Comparison of ENCODE assay signal across 13 mouse cellular contexts in the genomic region with DNA sequence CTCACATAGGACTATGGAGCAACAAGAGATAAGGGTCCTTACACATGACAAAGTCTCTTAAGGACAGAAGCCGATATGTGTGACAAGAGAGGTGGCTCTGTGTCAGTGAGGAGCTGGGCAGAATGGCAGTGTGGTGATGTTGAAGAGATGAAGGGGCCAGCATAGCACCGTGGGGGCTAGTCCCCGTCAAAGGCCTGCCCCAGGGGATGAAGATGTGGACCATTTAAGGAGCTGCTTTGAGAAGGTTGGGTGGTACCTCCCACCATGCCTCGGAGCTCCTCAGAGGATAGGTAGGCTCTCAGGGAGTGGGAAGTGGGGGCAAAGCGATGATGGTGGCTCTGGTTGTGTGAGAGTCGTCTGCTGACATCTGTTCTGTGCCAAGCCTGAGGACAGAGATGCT. TPM values are rescaled to one million over a fixed set of nuclear protein-coding genes. Genes with fewer than 3 reads are reported as not detected.
DNase-seq lines count a peak whose midpoint lies in the region; ATAC-seq and TF ChIP-seq lines count a peak whose summit lies in the region.
"Had no signal": no experiment of that assay in that cellular context is flagged by ENCODE, and none has a peak within 500 bp of the region (broad histone marks: within the 10 kb centered on the region; RNA-seq: fewer than 3 reads in every experiment).

No protein-coding gene starts in this region.

- TF ChIP-seq CTCF in stomach, postnatal 0 days (IDR thresholded peaks at IDR 0.05; ENCODE audit: low read depth), result no peak

- WGBS in kidney, embryonic 16.5 days, result 79% methylated on average over 6 of the region's 6 CpGs
- WGBS in stomach, embryonic 15.5 days, result 85% methylated on average over 6 of the region's 6 CpGs
- 89% methylated on average over 6 of the region's 6 CpGs for WGBS in stomach, postnatal 0 days

- H3K9me3 ChIP-seq in kidney, embryonic 16.5 days (ENCODE audit: low read length), result no peaks in the 10 kb centered on the region
- no peaks in the 10 kb centered on the region for H3K9me3 ChIP-seq in stomach, embryonic 15.5 days
- no peaks in the 10 kb centered on the region for H3K9me3 ChIP-seq in stomach, postnatal 0 days (ENCODE audit: control insufficient read depth, low read length)
- H3K9me3 ChIP-seq: embryonic facial prominence, embryonic 13.5 days; hindbrain, embryonic 15.5 days had no signal

- H3K4me2 ChIP-seq in kidney, embryonic 16.5 days (replicated peaks; ENCODE audit: low read depth, low read length), result no peak overlapping the region
- no peak overlapping the region for H3K4me2 ChIP-seq in stomach, embryonic 15.5 days
- no peak overlapping the region for H3K4me2 ChIP-seq in stomach, postnatal 0 days (replicated peaks; ENCODE audit: low read depth)
- H3K4me2 ChIP-seq: forebrain, embryonic 12.5 days; hindbrain, embryonic 15.5 days had no signal

- intact Hi-C loops in heart, postnatal 14 days (cut with DNase I), result loop anchor here (5.0 kb wide), 1 partner anchor 41 kb away; the partner anchor contains the start of gene Pcsk6

- peak; percentile 93 for DNase-seq in heart, adult 11 months
- no peak for DNase-seq in heart, postnatal 14 days
- no peak for DNase-seq in kidney, adult 8-10 months
- DNase-seq in stomach, postnatal 0 days (ENCODE audit: low spot score), result no peak
- DNase-seq: adrenal gland, postnatal 14 days had no signal

- no peak for ATAC-seq in kidney, embryonic 16.5 days (ENCODE audit: low FRiP score, low TSS enrichment)
- no peak for ATAC-seq in stomach, embryonic 15.5 days (ENCODE audit: insufficient read depth, low FRiP score, low read depth)
- no peak for ATAC-seq in stomach, postnatal 0 days (ENCODE audit: low FRiP score, low TSS enrichment)
- ATAC-seq: activated CD4-positive, CD25-positive, alpha-beta regulatory T cell, adult 4 months; Patski had no signal

- H3K4me1 ChIP-seq in kidney, embryonic 16.5 days (ENCODE audit: insufficient read depth, low read length), result peaks cover 22% of the 10 kb centered on the region
- peaks cover 14% of the 10 kb centered on the region for H3K4me1 ChIP-seq in stomach, embryonic 15.5 days
- 0 out of 2 replicates have a peak, but pooled peaks cover 3% of the 10 kb centered on the region for H3K4me1 ChIP-seq in stomach, postnatal 0 days (replicated peaks; ENCODE audit: control insufficient read depth, insufficient read depth)

- H3K36me3 ChIP-seq in kidney, embryonic 16.5 days (ENCODE audit: insufficient read depth, low read length), result no peaks in the 10 kb centered on the region
- no peaks in the 10 kb centered on the region for H3K36me3 ChIP-seq in stomach, embryonic 15.5 days
- no peaks in the 10 kb centered on the region for H3K36me3 ChIP-seq in stomach, postnatal 0 days (ENCODE audit: control insufficient read depth, insufficient read depth, low read length)
- H3K36me3 ChIP-seq: embryonic facial prominence, embryonic 13.5 days; forebrain, embryonic 12.5 days; hindbrain, embryonic 15.5 days had no signal

- H3K27ac ChIP-seq in kidney, embryonic 16.5 days (ENCODE audit: low read length), result peak overlapping the region; percentile 70
- H3K27ac ChIP-seq in stomach, embryonic 15.5 days, result peak overlapping the region; percentile 68; the same call in 1 of the 2 replicates
- H3K27ac ChIP-seq in stomach, postnatal 0 days (replicated peaks), result no peak overlapping the region
- H3K27ac ChIP-seq: forebrain, embryonic 12.5 days; hindbrain, embryonic 15.5 days had no signal

- no peak for TF ChIP-seq EP300 in stomach, postnatal 0 days (optimal IDR thresholded peaks at IDR 0.05)

- no peak overlapping the region for H3K4me3 ChIP-seq in kidney, embryonic 16.5 days (ENCODE audit: low read length)
- H3K4me3 ChIP-seq in stomach, embryonic 15.5 days (replicated peaks), result no peak overlapping the region
- no peak overlapping the region for H3K4me3 ChIP-seq in stomach, postnatal 0 days (ENCODE audit: low read depth, low read length)
- H3K4me3 ChIP-seq: embryonic facial prominence, embryonic 13.5 days; forebrain, embryonic 12.5 days; hindbrain, embryonic 15.5 days had no signal

- H3K9ac ChIP-seq in kidney, embryonic 16.5 days (replicated peaks; ENCODE audit: low read length), result no peak overlapping the region
- H3K9ac ChIP-seq in stomach, embryonic 15.5 days, result no peak overlapping the region
- no peak overlapping the region for H3K9ac ChIP-seq in stomach, postnatal 0 days (ENCODE audit: low read length)
- H3K9ac ChIP-seq: embryonic facial prominence, embryonic 13.5 days; forebrain, embryonic 12.5 days; hindbrain, embryonic 15.5 days had no signal

- no peaks in the 10 kb centered on the region for H3K27me3 ChIP-seq in kidney, embryonic 16.5 days (ENCODE audit: insufficient read depth, low read length)
- H3K27me3 ChIP-seq in stomach, embryonic 15.5 days (replicated peaks), result no peaks in the 10 kb centered on the region
- no peaks in the 10 kb centered on the region for H3K27me3 ChIP-seq in stomach, postnatal 0 days (ENCODE audit: control insufficient read depth, insufficient read depth, low read length)
- H3K27me3 ChIP-seq: embryonic facial prominence, embryonic 13.5 days; forebrain, embryonic 12.5 days; hindbrain, embryonic 15.5 days; Patski had no signal

RNA-seq across cellular contexts. Expression of gene Pcsk6, which starts 41.9 kb away (rescaled TPM):
- total RNA-seq in heart, postnatal 14 days (2021), result 10 to 100 TPM; 62.8 to 69.7 TPM
- 1.9 and 2.0 TPM in 2 replicates for polyA plus RNA-seq in kidney, embryonic 16.5 days (2015; fragmentation: Nextera tagmentation; extraction: Ambion mirVana)
- 4.8 TPM in 2 replicates for polyA plus RNA-seq in stomach, embryonic 15.5 days (2015; fragmentation: Nextera tagmentation; extraction: Ambion mirVana)
- polyA plus RNA-seq in stomach, postnatal 0 days (2015; fragmentation: Nextera tagmentation; extraction: Ambion mirVana), result 7.0 and 12.0 TPM in 2 replicates
- total RNA-seq: CH12.LX had no signal
- polyA plus RNA-seq: activated CD4-positive, CD25-positive, alpha-beta regulatory T cell, adult 4 months had no signal
